8 mouse cellular contexts compared by ENCODE assay signal in the genomic region with DNA sequence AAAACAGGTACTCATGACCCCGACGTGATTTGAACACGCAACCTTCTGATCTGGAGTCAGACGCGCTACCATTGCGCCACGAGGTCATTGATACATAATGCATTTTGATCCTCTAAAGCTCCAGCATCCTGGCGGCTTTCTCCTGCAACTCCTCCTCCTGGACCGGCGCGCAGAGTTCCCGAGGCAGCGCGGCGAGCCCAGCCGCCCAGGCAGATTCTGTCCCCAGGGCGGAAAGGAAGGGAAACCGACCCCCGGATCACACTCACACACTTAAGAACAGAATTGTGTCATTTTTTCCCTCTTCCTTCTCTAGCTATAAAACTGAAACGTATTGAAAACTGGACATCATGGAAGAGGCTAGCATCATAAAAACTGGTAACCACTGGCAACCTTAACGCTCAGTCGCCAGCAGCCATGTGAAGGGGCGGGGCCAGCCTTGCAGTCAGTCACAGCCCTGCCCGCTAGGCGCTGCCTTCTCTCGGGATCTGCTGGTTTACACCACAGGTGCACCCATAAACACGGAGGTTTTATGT. TPM values are rescaled to one million over a fixed set of nuclear protein-coding genes. Genes with fewer than 3 reads are reported as not detected.
DNase-seq lines count a peak whose midpoint lies in the region; ATAC-seq and TF ChIP-seq lines count a peak whose summit lies in the region.

No protein-coding gene starts in this region.

- H3K27ac ChIP-seq in heart, embryonic 14.5 days (replicated peaks in 1 of 2; ENCODE audit: control insufficient read depth in 1 of 2, insufficient read depth in 1 of 2, low read depth in 2 of 2, low read length in 2 of 2) = no peak overlapping the region
- no peak overlapping the region for H3K27ac ChIP-seq in kidney, postnatal 0 days
- H3K27ac ChIP-seq in midbrain, postnatal 0 days (ENCODE audit: low read depth, low read length) = peak overlapping the region; percentile 6; the same call in 1 of the 2 replicates
- H3K27ac ChIP-seq in stomach, embryonic 16.5 days (ENCODE audit: low read length) = no peak overlapping the region

- peaks cover 12% of the 10 kb centered on the region; the same call in 1 of the 2 replicates for H3K27me3 ChIP-seq in heart, embryonic 14.5 days (ENCODE audit: control insufficient read depth, insufficient read depth, low read length)
- no peaks in the 10 kb centered on the region for H3K27me3 ChIP-seq in kidney, postnatal 0 days (ENCODE audit: insufficient read depth, low read length)
- H3K27me3 ChIP-seq in midbrain, postnatal 0 days (ENCODE audit: insufficient read depth, low read length) = no peaks in the 10 kb centered on the region
- H3K27me3 ChIP-seq in stomach, embryonic 16.5 days (ENCODE audit: control insufficient read depth, insufficient read depth, low read length) = peaks cover 3% of the 10 kb centered on the region; the same call in 1 of the 2 replicates

- 0 out of 4 replicates have a peak, but pooled peaks cover 0 to 4% of the 10 kb centered on the region in 2 experiments for H3K4me1 ChIP-seq in heart, embryonic 14.5 days (ENCODE audit: control insufficient read depth in 2 of 2, insufficient read depth in 2 of 2, low read length in 2 of 2)
- H3K4me1 ChIP-seq in kidney, postnatal 0 days (replicated peaks; ENCODE audit: insufficient read depth, low read length) = no peaks in the 10 kb centered on the region
- H3K4me1 ChIP-seq in midbrain, postnatal 0 days (ENCODE audit: insufficient read depth, low read length) = no peaks in the 10 kb centered on the region
- 0 out of 2 replicates have a peak, but pooled peaks cover 3% of the 10 kb centered on the region for H3K4me1 ChIP-seq in stomach, embryonic 16.5 days (ENCODE audit: control insufficient read depth, insufficient read depth, low read length)

- 2% methylated on average over 27 of the region's 27 CpGs for WGBS in heart, embryonic 14.5 days
- 2% methylated on average over 27 of the region's 27 CpGs for WGBS in kidney, postnatal 0 days
- 1% methylated on average over 27 of the region's 27 CpGs for WGBS in midbrain, postnatal 0 days
- WGBS in stomach, embryonic 16.5 days = 3% methylated on average over 27 of the region's 27 CpGs

- peak overlapping the region; percentile 47 to 50 for H3K4me3 ChIP-seq in heart, embryonic 14.5 days (ENCODE audit: control insufficient read depth in 1 of 2, insufficient read depth in 1 of 2, low read depth in 1 of 2, low read length in 2 of 2)
- H3K4me3 ChIP-seq in kidney, postnatal 0 days (replicated peaks; ENCODE audit: low read depth, low read length) = peak overlapping the region; percentile 15; the same call in 1 of the 2 replicates
- peak overlapping the region; percentile 40 for H3K4me3 ChIP-seq in midbrain, postnatal 0 days (ENCODE audit: low read depth, low read length)
- H3K4me3 ChIP-seq in stomach, embryonic 16.5 days (replicated peaks; ENCODE audit: low read length) = peak overlapping the region; percentile 46

- TF ChIP-seq CTCF in kidney, postnatal 0 days (IDR thresholded peaks at IDR 0.05; ENCODE audit: low read depth) = peak; percentile 39; the same call in 1 of the 2 replicates
- TF ChIP-seq CTCF in midbrain, postnatal 0 days (IDR thresholded peaks at IDR 0.05) = peak; percentile 54

- no peaks in the 10 kb centered on the region for H3K36me3 ChIP-seq in heart, embryonic 14.5 days (ENCODE audit: control insufficient read depth, insufficient read depth, low read length)
- H3K36me3 ChIP-seq in kidney, postnatal 0 days (ENCODE audit: insufficient read depth, low read length) = no peaks in the 10 kb centered on the region
- H3K36me3 ChIP-seq in midbrain, postnatal 0 days (ENCODE audit: insufficient read depth, low read length) = no peaks in the 10 kb centered on the region
- no peaks in the 10 kb centered on the region for H3K36me3 ChIP-seq in stomach, embryonic 16.5 days (ENCODE audit: control insufficient read depth, insufficient read depth, low read length)

- peak overlapping the region; percentile 38; the same call in 1 of the 2 replicates for H3K9ac ChIP-seq in heart, embryonic 14.5 days (ENCODE audit: low read length)
- H3K9ac ChIP-seq in kidney, postnatal 0 days (ENCODE audit: low read depth, low read length) = no peak overlapping the region
- H3K9ac ChIP-seq in midbrain, postnatal 0 days (replicated peaks; ENCODE audit: low read length, poor library complexity, severe bottlenecking) = peak overlapping the region; percentile 19; the same call in 1 of the 2 replicates
- H3K9ac ChIP-seq in stomach, embryonic 16.5 days (ENCODE audit: low read length) = peak overlapping the region; percentile 56

- H3K4me2 ChIP-seq in heart, embryonic 14.5 days (ENCODE audit: low read length) = peak overlapping the region; percentile 78
- H3K4me2 ChIP-seq in kidney, postnatal 0 days (ENCODE audit: low read length) = peak overlapping the region; percentile 56
- H3K4me2 ChIP-seq in midbrain, postnatal 0 days (ENCODE audit: low read depth, low read length, poor library complexity, severe bottlenecking) = peak overlapping the region; percentile 58
- peak overlapping the region; percentile 70 for H3K4me2 ChIP-seq in stomach, embryonic 16.5 days (ENCODE audit: low read depth, low read length)

- DNase-seq in urinary bladder, postnatal 14 days (ENCODE audit: low spot score) = peak; percentile 65
- DNase-seq in urinary bladder, adult 2 months (ENCODE audit: low spot score) = no peak
- peak; percentile 48 for DNase-seq in fibroblast of lung, adult 2 months (ENCODE audit: low read depth)
- peak; percentile 71 for DNase-seq in kidney, postnatal 0 days (ENCODE audit: low spot score)
- peak; percentile 25 for DNase-seq in liver
- DNase-seq in midbrain, postnatal 0 days (ENCODE audit: low spot score) = peak; percentile 75

- no peaks in the 10 kb centered on the region for H3K9me3 ChIP-seq in heart, embryonic 14.5 days (ENCODE audit: control insufficient read depth, low read length)
- no peaks in the 10 kb centered on the region for H3K9me3 ChIP-seq in kidney, postnatal 0 days (replicated peaks; ENCODE audit: low read length)
- H3K9me3 ChIP-seq in midbrain, postnatal 0 days (ENCODE audit: low read length) = no peaks in the 10 kb centered on the region
- no peaks in the 10 kb centered on the region for H3K9me3 ChIP-seq in stomach, embryonic 16.5 days (replicated peaks; ENCODE audit: control insufficient read depth, low read length)

- ATAC-seq in heart, embryonic 14.5 days (ENCODE audit: insufficient number of reproducible peaks, insufficient read depth, low FRiP score, low read depth) = no peak
- ATAC-seq in kidney, postnatal 0 days (replicated peaks; ENCODE audit: low FRiP score, low read depth) = 0 out of 2 replicates have a peak, but pooled peaks have one; percentile 63
- ATAC-seq in midbrain, postnatal 0 days (ENCODE audit: low FRiP score) = peak; percentile 86
- ATAC-seq in stomach, embryonic 16.5 days (ENCODE audit: insufficient read depth, low FRiP score) = no peak; the same call in 1 of the 2 replicates

RNA-seq across cellular contexts. Expression of a gene that starts 6.8 kb away (rescaled TPM):
- polyA plus RNA-seq in urinary bladder, adult 2 months (2012; rRNA removed) = not detected in 2 replicates
- not detected in 2 replicates for polyA plus RNA-seq in heart, embryonic 14.5 days (2014; fragmentation: Nextera tagmentation; extraction: Ambion mirVana)
- polyA plus RNA-seq in kidney, postnatal 0 days (2015; fragmentation: Nextera tagmentation; extraction: Ambion mirVana) = 0.45 TPM in 1 of 2 replicates, not detected in the other
- total RNA-seq in midbrain, postnatal 0 days (2014; rRNA removed) = not detected in 2 replicates
- 0.83 TPM in 1 of 2 replicates, not detected in the other for polyA plus RNA-seq in midbrain, postnatal 0 days (2015; fragmentation: Nextera tagmentation; extraction: Ambion mirVana)
- polyA plus RNA-seq in stomach, embryonic 16.5 days (2015; fragmentation: Nextera tagmentation; extraction: Ambion mirVana) = not detected in 2 replicates

RNA-seq across cellular contexts. Expression of a gene that starts 14.4 kb away (rescaled TPM):
- 5.4 and 6.5 TPM in 2 replicates for polyA plus RNA-seq in urinary bladder, adult 2 months (2012; rRNA removed)
- polyA plus RNA-seq in heart, embryonic 14.5 days (2014; fragmentation: Nextera tagmentation; extraction: Ambion mirVana) = 4.8 and 5.4 TPM in 2 replicates
- polyA plus RNA-seq in kidney, postnatal 0 days (2015; fragmentation: Nextera tagmentation; extraction: Ambion mirVana) = 4.5 and 5.0 TPM in 2 replicates
- 20.6 and 22.2 TPM in 2 replicates for total RNA-seq in midbrain, postnatal 0 days (2014; rRNA removed)
- polyA plus RNA-seq in midbrain, postnatal 0 days (2015; fragmentation: Nextera tagmentation; extraction: Ambion mirVana) = 12.9 and 13.0 TPM in 2 replicates
- polyA plus RNA-seq in stomach, embryonic 16.5 days (2015; fragmentation: Nextera tagmentation; extraction: Ambion mirVana) = 6.3 and 7.3 TPM in 2 replicates

RNA-seq across cellular contexts. Expression of a gene that starts 43.2 kb away (rescaled TPM):
- 5.4 and 5.5 TPM in 2 replicates for polyA plus RNA-seq in urinary bladder, adult 2 months (2012; rRNA removed)
- 8.4 and 13.9 TPM in 2 replicates for polyA plus RNA-seq in heart, embryonic 14.5 days (2014; fragmentation: Nextera tagmentation; extraction: Ambion mirVana)
- 10.8 and 11.4 TPM in 2 replicates for polyA plus RNA-seq in kidney, postnatal 0 days (2015; fragmentation: Nextera tagmentation; extraction: Ambion mirVana)
- 20.1 and 25.0 TPM in 2 replicates for total RNA-seq in midbrain, postnatal 0 days (2014; rRNA removed)
- 15.6 and 16.9 TPM in 2 replicates for polyA plus RNA-seq in midbrain, postnatal 0 days (2015; fragmentation: Nextera tagmentation; extraction: Ambion mirVana)
- polyA plus RNA-seq in stomach, embryonic 16.5 days (2015; fragmentation: Nextera tagmentation; extraction: Ambion mirVana) = 14.5 and 14.6 TPM in 2 replicates

Comparison
In these comparisons a context has a peak if more than half of its experiments do, and no peak if none do; other contexts are left out.
1. ATAC-seq: peak in kidney, postnatal 0 days (single experiment) and midbrain, postnatal 0 days (single experiment); none in heart, embryonic 14.5 days (single experiment) and stomach, embryonic 16.5 days (single experiment).
2. Peak in every context shown above with its lines, with median percentiles within 50 percentile points of each other: H3K4me2 ChIP-seq and H3K4me3 ChIP-seq.